Mouse (Mus musculus): ENCODE results near the gene Fcrls.
A peak's percentile ranks its signal among the peaks of the same experiment; 100 is the strongest.

Fcrls gene

DNA sequence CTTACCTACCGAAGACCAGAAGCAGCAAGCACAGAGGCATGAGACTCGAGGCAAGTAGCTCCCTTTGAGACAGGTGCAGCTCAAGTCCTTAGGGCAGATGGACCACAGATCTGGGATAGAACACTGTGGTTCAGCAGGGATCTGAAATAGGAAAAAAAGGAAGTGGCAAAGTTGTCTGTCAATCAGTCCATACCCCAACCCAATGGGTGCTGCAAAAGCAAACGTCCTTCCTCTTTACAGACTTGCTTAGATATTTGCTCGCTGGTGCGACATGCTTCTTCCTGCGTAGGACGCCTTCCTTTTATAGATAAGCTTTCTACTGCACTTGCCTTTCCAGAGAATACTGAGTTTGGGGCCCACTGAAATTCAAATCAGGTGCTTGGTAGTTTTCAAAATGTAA, at the start of gene Fcrls:
TSS of gene Fcrls (minus strand) at position 303 of the 400 bp plus-strand sequence.
- DNase-seq: no peak

DNA sequence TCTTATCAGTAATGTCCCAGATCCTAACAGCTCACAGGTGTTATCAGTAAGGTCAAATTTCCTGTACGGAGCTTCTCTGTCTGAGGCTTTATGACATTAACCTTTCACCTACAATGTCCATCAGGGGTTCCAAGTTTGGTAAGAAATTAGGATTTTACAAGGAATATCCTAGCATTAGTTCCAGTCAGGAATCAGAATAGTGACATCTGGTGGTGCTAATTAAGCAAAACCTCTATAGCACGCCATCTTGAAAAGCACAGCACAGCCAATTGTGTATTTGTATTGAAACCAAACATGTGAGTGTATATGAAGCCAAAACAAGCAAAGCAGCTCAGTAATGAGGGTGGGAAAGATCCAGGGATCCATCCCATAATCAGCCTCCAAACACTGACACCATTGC, 46.4 kb upstream of the Fcrls start:
- DNase-seq: no peak

- no peak for DNase-seq
These were observed 36.4 kb upstream of the Fcrls start for GRCm38 (mm10) chr3:87299901-87300300.

DNA sequence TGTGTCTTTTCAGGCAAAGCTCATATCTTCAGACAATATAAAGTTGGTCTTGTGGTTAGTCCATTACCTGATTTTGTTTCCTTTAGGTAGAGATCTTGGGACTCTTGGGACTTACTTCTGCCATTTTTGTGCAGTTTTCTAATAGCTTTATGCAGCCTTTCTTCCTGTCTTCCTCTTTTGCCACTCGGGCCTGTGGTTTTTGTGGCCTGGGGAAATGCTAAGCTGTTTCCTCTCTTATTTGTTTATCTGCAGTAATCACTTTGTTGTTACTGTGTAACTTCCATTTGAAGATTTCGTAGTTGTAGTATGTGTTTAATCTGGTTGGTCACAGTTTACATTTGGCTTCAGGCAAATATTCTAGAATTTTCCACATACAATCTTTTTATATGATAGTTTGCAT, 10.8 kb upstream of the Fcrls start:
- no peak for DNase-seq

DNA sequence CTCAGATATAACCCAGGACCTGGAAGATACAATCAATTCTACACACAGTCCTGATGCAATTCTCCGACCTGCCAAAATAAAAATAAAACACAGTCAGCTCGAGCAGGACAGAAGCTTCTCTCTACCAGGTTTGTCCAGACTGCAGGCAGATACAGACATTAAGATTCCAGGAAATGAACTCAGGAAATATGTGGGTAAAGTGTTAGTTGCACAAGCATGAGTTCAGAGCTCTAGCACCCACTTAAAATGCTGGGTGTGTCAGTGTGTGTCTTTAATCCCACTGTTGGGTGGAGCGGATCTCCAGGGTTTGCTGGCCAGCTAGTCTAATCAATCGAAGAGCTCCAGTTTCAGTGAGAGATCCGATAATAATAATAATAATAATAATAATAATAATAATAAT, 3.0 kb upstream of the Fcrls start:
- DNase-seq: no peak

DNA sequence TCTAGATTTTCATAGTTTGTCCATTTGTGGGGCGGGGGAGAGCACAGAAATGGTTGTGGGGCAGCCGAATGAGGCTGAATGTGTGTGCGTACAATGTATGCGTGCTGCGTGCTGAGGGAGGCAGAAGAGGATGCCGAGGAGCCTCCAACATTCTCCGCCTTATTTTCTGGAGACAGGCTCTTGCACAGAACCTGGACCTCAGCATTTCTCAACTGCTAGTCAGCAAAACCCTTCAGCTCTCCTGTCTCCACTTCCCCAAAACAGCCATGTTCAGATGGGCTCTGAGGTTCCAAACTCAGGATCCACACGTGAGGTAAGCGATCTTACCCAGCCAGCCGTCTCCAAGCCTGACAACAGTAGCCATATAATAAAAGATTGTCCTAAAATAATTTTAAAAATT, 8.3 kb downstream of the Fcrls start:
- DNase-seq: no peak

GRCm38 (mm10) chr3:87249571-87249970, 14.0 kb downstream of the Fcrls start:
- DNase-seq: no peak

DNA sequence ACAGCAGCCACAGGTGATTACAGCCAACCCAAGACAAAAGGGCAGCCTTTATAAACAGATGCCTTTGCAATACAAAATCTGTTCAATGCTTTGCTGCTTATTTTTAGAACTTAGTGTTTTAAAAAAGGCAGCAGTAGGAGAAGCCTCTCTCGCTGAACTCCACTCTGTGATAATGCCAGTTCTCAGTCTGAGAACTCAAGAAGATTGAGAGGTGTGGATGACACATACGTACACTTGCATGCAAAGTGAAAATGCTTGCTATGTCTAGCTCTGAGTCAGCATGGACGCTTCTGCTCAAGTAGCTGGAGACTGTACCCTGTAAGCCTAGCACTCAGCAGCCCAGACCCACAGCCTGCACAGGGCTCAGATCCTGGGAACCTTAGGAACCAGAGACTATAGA, 16.2 kb downstream of the Fcrls start:
- no peak for DNase-seq

DNA sequence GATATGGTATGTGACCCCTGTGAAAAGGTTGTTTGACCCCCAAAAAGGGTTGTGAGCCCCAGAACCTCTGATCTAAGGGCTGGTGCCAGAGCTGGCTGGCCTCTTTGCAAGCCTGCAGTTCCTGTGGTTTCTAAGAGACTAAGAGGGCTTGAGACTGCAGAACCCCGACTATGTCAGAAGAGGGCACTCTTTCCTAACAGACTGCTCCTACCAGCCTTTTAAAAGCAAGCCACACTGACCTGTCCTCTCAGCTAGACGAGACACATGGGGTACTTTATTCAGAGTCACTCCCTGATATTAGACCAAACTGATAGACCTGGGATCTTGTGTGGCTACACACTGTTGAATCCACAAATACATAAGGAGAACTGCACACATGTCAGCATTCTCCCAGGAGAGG, 19.9 kb downstream of the Fcrls start:
- peak; percentile 20 for DNase-seq

GRCm38 (mm10) chr3:87240909-87241308, 22.6 kb downstream of the Fcrls start:
- no peak for DNase-seq

DNA sequence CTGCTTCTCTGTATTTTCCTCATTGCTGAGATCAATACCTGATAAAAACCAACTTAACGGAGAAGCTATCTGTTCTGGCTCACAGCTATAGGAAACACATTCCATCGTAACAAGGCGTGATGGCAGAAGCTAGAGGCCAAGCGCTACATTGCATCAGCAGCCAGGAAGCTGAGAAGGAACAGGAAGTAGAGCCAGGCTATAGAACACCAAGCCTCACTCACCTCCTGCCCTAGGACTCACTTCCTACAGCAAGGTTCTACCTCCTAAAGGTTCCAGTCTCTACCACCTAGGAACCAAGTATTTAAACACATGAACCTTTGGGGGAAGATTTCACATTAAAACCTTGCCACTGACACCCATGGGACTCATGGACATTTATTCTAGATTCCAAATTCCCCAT, 39.9 kb downstream of the Fcrls start:
- DNase-seq: no peak

GRCm38 (mm10) chr3:87222346-87222745, 41.2 kb downstream of the Fcrls start:
- no peak for DNase-seq

GRCm38 (mm10) chr3:87215176-87215575, 48.4 kb downstream of the Fcrls start:
- no peak for DNase-seq

DNA sequence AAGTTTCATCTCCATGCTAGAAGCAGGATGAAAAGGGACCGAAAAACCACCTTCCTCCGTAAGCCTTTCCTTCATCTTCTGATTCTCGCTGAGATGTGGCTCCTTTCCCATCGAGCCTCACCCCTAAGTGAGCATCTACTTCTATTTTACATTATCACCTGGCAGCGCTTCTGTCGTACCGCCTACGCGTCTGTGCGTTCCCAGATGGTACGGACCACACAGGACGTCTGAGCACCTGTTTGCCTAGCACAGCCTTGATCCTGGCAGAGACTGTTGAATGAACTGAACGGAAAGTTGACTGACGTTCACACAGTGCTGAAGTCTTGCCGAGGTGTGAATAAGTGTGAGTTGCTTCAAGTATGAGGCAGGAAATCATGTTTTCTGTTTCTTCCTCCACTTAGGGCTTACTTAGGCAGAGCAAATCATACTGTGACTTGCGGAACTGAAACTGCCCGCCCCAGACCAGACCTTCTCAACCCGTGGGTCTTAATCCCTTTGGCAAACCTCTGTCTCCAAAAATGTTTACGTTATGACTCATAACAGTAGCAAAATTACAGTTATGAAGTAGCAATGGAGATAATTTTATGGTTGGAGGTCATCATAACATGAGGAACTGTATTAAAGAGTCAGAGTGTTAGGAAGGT, 49.2 kb downstream of the Fcrls start:
- DNase-seq: no peak

GRCm38 (mm10) chr3:87206336-87207075, 57.0 kb downstream of the Fcrls start:
- DNase-seq: no peak

Data from thymus, postnatal 4 days (tissue).